Mouse (Mus musculus) erythroblast, embryonic 14.5 days (primary cell): ENCODE measurements around the gene Gm37240.

Experiments
- GATA1 ChIP-seq: IDR thresholded peaks from 2 replicates; pipeline ENCODE4 v1.6.1; 2012; ENCODE audit warnings: low read length, inconsistent platforms, mixed read lengths
- TAL1 ChIP-seq: IDR thresholded peaks from 3 replicates; pipeline ENCODE4 v1.6.1; 2012; ENCODE audit warnings: low read length, inconsistent platforms, mixed read lengths

- TF ChIP-seq GATA1 = no peak
- no peak for TF ChIP-seq TAL1
Measured at GRCm38 (mm10) chr3:84737137-84737536, 1150.2 kb downstream of the Gm37240 start.
